Mouse (Mus musculus): Measurements from ENCODE around the gene Tmem131.

GRCm38 (mm10) chr1:36845031-36845430 lies 98.4 kb downstream of the Tmem131 start:
- TF ChIP-seq POLR2A (IDR thresholded peaks at IDR 0.05; ENCODE audit: borderline replicate concordance, control insufficient read depth, low read depth, low read length) = no peak
- TF ChIP-seq CTCF (IDR thresholded peaks at IDR 0.05; ENCODE audit: control insufficient read depth, insufficient read depth, low read length) = no peak
